Mouse (Mus musculus): ENCODE measurements at regions not wholly inside any gene's neighbourhood (a gene's known extent, or its start where the extent isn't known, plus 50 kb on each side); places are given as distances from the start of the nearest gene placed in this dataset.

DNA sequence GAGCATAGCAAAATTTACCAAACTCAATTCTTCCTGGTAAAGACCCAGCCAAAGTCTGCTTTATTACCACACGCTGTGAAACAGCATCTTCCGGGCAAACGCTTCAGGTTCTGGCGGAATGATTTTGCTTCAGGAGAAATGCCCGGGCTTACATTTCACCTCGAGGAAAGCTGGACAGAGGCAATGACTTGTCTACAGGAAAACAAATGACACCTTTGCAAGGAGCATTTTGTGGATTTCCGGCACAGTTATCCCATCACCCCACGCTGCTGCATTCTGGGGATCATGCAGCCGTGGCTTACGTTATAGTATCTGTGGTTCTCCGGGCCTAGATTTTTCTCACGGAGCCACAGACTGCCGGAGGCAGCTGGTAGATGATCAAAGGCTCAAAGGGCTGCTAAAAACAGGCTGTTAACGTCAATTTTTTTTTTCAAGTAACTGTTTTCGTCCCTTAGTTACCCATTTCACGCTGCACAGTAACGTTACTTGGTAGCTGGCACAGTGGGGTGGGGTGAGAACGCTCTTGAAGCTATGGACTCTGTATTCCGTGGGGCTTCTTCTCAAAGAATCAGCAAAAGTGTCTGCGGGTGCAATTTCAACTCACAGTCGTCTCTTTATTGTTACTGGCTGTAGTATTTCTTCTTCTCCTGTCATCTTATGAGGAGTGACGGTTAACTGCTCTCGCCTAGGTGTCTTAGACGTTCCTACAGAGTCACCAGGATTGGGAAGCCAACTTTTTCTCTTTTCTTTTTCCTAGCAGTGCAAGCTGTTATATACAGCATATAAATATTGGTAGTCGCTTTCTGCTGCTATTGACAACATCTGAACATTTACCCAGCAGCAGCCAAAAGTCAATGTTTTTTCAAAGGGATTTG, 132.6 kb upstream of the Frg1 start:
- TF ChIP-seq CTCF (IDR thresholded peaks at IDR 0.05; ENCODE audit: control insufficient read depth, insufficient read depth, insufficient replicate concordance, low read depth, low read length), result no peak
- no peak for TF ChIP-seq POLR2A (IDR thresholded peaks at IDR 0.05; ENCODE audit: control insufficient read depth, low read depth, low read length)

Data from testis, adult 2 months (tissue).